19 mouse cellular contexts compared by ENCODE assay signal in genomic region chr8:115129307-115129706, GRCm38 (mm10).
DNase-seq lines count a peak whose midpoint lies in the region; ATAC-seq and TF ChIP-seq lines count a peak whose summit lies in the region.
"Had no signal": no experiment of that assay in that cellular context is flagged by ENCODE, and none has a peak within 500 bp of the region (broad histone marks: within the 10 kb centered on the region; RNA-seq: fewer than 3 reads in every experiment).

No protein-coding gene starts in this region.

- no peak overlapping the region for H3K27ac ChIP-seq in heart, adult 2 months
- no peak overlapping the region for H3K27ac ChIP-seq in midbrain, postnatal 0 days (ENCODE audit: low read depth, low read length)
- no peak overlapping the region for H3K27ac ChIP-seq in midbrain, embryonic 16.5 days (ENCODE audit: low read length)
- H3K27ac ChIP-seq: hindbrain, postnatal 0 days; liver, embryonic 12.5 days; midbrain, embryonic 15.5 days; stomach, embryonic 15.5 days had no signal

- TF ChIP-seq EP300 in heart, adult 2 months (IDR thresholded peaks at IDR 0.05; ENCODE audit: insufficient read depth, low read depth, low read length), result no peak

- ATAC-seq in midbrain, postnatal 0 days (ENCODE audit: low FRiP score), result no peak
- no peak for ATAC-seq in midbrain, embryonic 16.5 days
- ATAC-seq: hindbrain, postnatal 0 days; liver, embryonic 12.5 days; midbrain, embryonic 15.5 days had no signal

- H3K36me3 ChIP-seq in heart, adult 2 months (ENCODE audit: control insufficient read depth, insufficient read depth, low read length), result no peaks in the 10 kb centered on the region
- H3K36me3 ChIP-seq in midbrain, postnatal 0 days (ENCODE audit: insufficient read depth, low read length), result no peaks in the 10 kb centered on the region
- H3K36me3 ChIP-seq in midbrain, embryonic 16.5 days (ENCODE audit: control insufficient read depth, insufficient read depth, low read length), result no peaks in the 10 kb centered on the region
- H3K36me3 ChIP-seq: liver, embryonic 12.5 days; midbrain, embryonic 15.5 days; stomach, embryonic 15.5 days had no signal

- no peak overlapping the region for H3K9ac ChIP-seq in heart, adult 2 months (ENCODE audit: low read depth, low read length)
- no peak overlapping the region for H3K9ac ChIP-seq in midbrain, postnatal 0 days (replicated peaks; ENCODE audit: low read length, poor library complexity, severe bottlenecking)
- no peak overlapping the region for H3K9ac ChIP-seq in midbrain, embryonic 16.5 days (ENCODE audit: low read depth, low read length)
- H3K9ac ChIP-seq: liver, embryonic 12.5 days; midbrain, embryonic 15.5 days; stomach, embryonic 15.5 days had no signal

- intact Hi-C loops in heart, adult 2 months (cut with DNase I), result no loop called here

- DNase-seq in heart, adult 2 months, result no peak
- DNase-seq in heart, adult 18-20 months, result no peak
- DNase-seq in midbrain, postnatal 0 days (ENCODE audit: low spot score), result no peak
- peak; percentile 19 for DNase-seq in CD4-positive helper T cell, adult 2 months (ENCODE audit: low read depth, low spot score)
- peak; percentile 42 for DNase-seq in naive thymus-derived CD4-positive, alpha-beta T cell, adult 2 months (ENCODE audit: low read depth)
- DNase-seq in cerebellum, adult 9-10 months, result no peak
- DNase-seq in urinary bladder, postnatal 10 days (ENCODE audit: low spot score), result no peak
- DNase-seq: adrenal gland, postnatal 36 days; embryo, embryonic 11 days; heart, postnatal 4 days; layer of hippocampus, postnatal 36 days; left cerebral cortex, postnatal 4 days; right cerebral cortex, adult 18-20 months had no signal

- no peaks in the 10 kb centered on the region for H3K79me2 ChIP-seq in heart, adult 2 months (replicated peaks; ENCODE audit: control insufficient read depth, insufficient read depth, low read length)

- H3K4me2 ChIP-seq in midbrain, postnatal 0 days (ENCODE audit: low read depth, low read length, poor library complexity, severe bottlenecking), result no peak overlapping the region
- H3K4me2 ChIP-seq in midbrain, embryonic 16.5 days (ENCODE audit: low read length), result no peak overlapping the region
- H3K4me2 ChIP-seq: liver, embryonic 12.5 days; midbrain, embryonic 15.5 days; stomach, embryonic 15.5 days had no signal

- H3K27me3 ChIP-seq in heart, adult 2 months (ENCODE audit: control insufficient read depth, insufficient read depth, low read length), result no peaks in the 10 kb centered on the region
- no peaks in the 10 kb centered on the region for H3K27me3 ChIP-seq in midbrain, postnatal 0 days (ENCODE audit: insufficient read depth, low read length)
- H3K27me3 ChIP-seq in midbrain, embryonic 16.5 days (ENCODE audit: control insufficient read depth, insufficient read depth, low read depth, low read length), result no peaks in the 10 kb centered on the region
- H3K27me3 ChIP-seq: liver, embryonic 12.5 days; megakaryocyte, embryonic 14.5 days; stomach, embryonic 15.5 days had no signal

- H3K9me3 ChIP-seq in midbrain, postnatal 0 days (ENCODE audit: low read length), result no peaks in the 10 kb centered on the region
- H3K9me3 ChIP-seq in midbrain, embryonic 16.5 days (replicated peaks; ENCODE audit: control insufficient read depth, low read length, poor library complexity, severe bottlenecking), result no peaks in the 10 kb centered on the region
- H3K9me3 ChIP-seq: liver, embryonic 12.5 days; midbrain, embryonic 15.5 days; stomach, embryonic 15.5 days had no signal

- no peak for TF ChIP-seq POLR2A in heart, adult 2 months (IDR thresholded peaks at IDR 0.05; ENCODE audit: insufficient read depth, low read depth, low read length)

- no peaks in the 10 kb centered on the region for H3K4me1 ChIP-seq in heart, adult 2 months (ENCODE audit: control insufficient read depth, insufficient read depth, low read length)
- no peaks in the 10 kb centered on the region for H3K4me1 ChIP-seq in midbrain, postnatal 0 days (ENCODE audit: insufficient read depth, low read length)
- no peaks in the 10 kb centered on the region; the same call in 1 of the 2 replicates for H3K4me1 ChIP-seq in midbrain, embryonic 16.5 days (ENCODE audit: control insufficient read depth, insufficient read depth, low read length)
- H3K4me1 ChIP-seq: liver, embryonic 12.5 days; megakaryocyte, embryonic 14.5 days; stomach, embryonic 15.5 days had no signal

- 96% methylated on average over 4 of the region's 4 CpGs for WGBS in heart, adult 2 months
- WGBS in midbrain, postnatal 0 days, result 98% methylated on average over 4 of the region's 4 CpGs
- 95% methylated on average over 4 of the region's 4 CpGs for WGBS in midbrain, embryonic 16.5 days

- H3K4me3 ChIP-seq in heart, adult 2 months, result no peak overlapping the region
- no peak overlapping the region for H3K4me3 ChIP-seq in midbrain, postnatal 0 days (ENCODE audit: low read depth, low read length)
- H3K4me3 ChIP-seq in midbrain, embryonic 16.5 days (ENCODE audit: low read depth, low read length), result no peak overlapping the region
- H3K4me3 ChIP-seq: liver, embryonic 12.5 days; megakaryocyte, embryonic 14.5 days; midbrain, embryonic 15.5 days; stomach, embryonic 15.5 days had no signal

- peak; percentile 36 for TF ChIP-seq CTCF in heart, adult 2 months (IDR thresholded peaks at IDR 0.05)
- TF ChIP-seq CTCF in midbrain, postnatal 0 days (IDR thresholded peaks at IDR 0.05), result peak; percentile 41

Comparison
In these comparisons a context has a peak if more than half of its experiments do, and no peak if none do; other contexts are left out.
1. DNase-seq: peak in CD4-positive helper T cell, adult 2 months (single experiment) and naive thymus-derived CD4-positive, alpha-beta T cell, adult 2 months (single experiment); none in heart, adult 2 months (0 of 2), heart, adult 18-20 months (0 of 2), midbrain, postnatal 0 days (single experiment), cerebellum, adult 9-10 months (single experiment) and urinary bladder, postnatal 10 days (single experiment).